Mouse (Mus musculus): ENCODE data around the gene Cldn6.

GRCm38 (mm10) chr17:23660876-23661200 is 18.2 kb upstream of the Cldn6 start:
- no peak for TF ChIP-seq CTCF (IDR thresholded peaks at IDR 0.05; ENCODE audit: borderline replicate concordance, extremely low read depth, insufficient read depth, insufficient read length)
- TF ChIP-seq POLR2A (IDR thresholded peaks at IDR 0.05; ENCODE audit: borderline replicate concordance, extremely low read depth, insufficient read depth, insufficient read length, poor library complexity, severe bottlenecking), result no peak
